Mouse (Mus musculus) intestine, postnatal 0 days (tissue): ENCODE results near the gene Myg1. TPM values are rescaled to one million over a fixed set of nuclear protein-coding genes. Genes with fewer than 3 reads are reported as not detected.

Source experiments
- ATAC-seq: fragments of 200-750 bp; cut with Nextera tagmentation; 2 replicates; pipeline ENCODE4 v1.8.0; 2017; ENCODE audit warnings: mild to moderate bottlenecking, moderate TSS enrichment, moderate library complexity
- H3K27ac ChIP-seq: fragments of 300-500 bp; sonication (generic); 2 replicates; pipeline ENCODE4 v1.5.1; 2014; ENCODE audit warnings: mild to moderate bottlenecking, low read depth, low read length, moderate library complexity
- H3K27me3 ChIP-seq: fragments of 300-500 bp; sonication (generic); replicated peaks from 2 replicates; pipeline ENCODE4 v1.6.1; 2014; ENCODE audit warnings: low read length, mixed read lengths; ENCODE audit not compliant: control insufficient read depth, insufficient read depth
- H3K36me3 ChIP-seq: fragments of 300-500 bp; sonication (generic); 2 replicates; pipeline ENCODE4 v1.6.1; 2014; ENCODE audit warnings: mild to moderate bottlenecking, moderate library complexity; ENCODE audit not compliant: control insufficient read depth, insufficient read depth
- H3K4me1 ChIP-seq: fragments of 300-500 bp; sonication (generic); replicated peaks from 2 replicates; pipeline ENCODE4 v1.6.1; 2014; ENCODE audit warnings: antibody characterized with exemption, low read length, mixed read lengths; ENCODE audit not compliant: control insufficient read depth, insufficient read depth
- H3K4me2 ChIP-seq: fragments of 300-500 bp; sonication (generic); replicated peaks from 2 replicates; pipeline ENCODE4 v1.6.1; 2014; ENCODE audit warnings: low read depth, mild to moderate bottlenecking, moderate library complexity
- H3K4me3 ChIP-seq: fragments of 300-500 bp; sonication (generic); 2 replicates; pipeline ENCODE4 v1.5.1; 2014; ENCODE audit warnings: low read depth, low read length
- H3K9ac ChIP-seq: fragments of 300-500 bp; sonication (generic); 2 replicates; pipeline ENCODE4 v1.6.1; 2014; ENCODE audit warnings: mild to moderate bottlenecking, low read depth, low read length
- H3K9me3 ChIP-seq: fragments of 300-500 bp; sonication (generic); 2 replicates; pipeline ENCODE4 v1.6.1; 2016; ENCODE audit warnings: mixed run types; ENCODE audit not compliant: control insufficient read depth
- CTCF ChIP-seq: sonication (generic); IDR thresholded peaks from 2 replicates; pipeline ENCODE4 v1.5.1; 2016; ENCODE audit warnings: low read depth, mild to moderate bottlenecking, control low read depth, antibody characterized with exemption, moderate library complexity
- WGBS: fragments of 180-500 bp; shearing (Covaris S2); extraction: QIAGEN DNeasy Blood & Tissue Kit; methylation state at CpG from one replicate; pipeline ENCODE4 v1.1.7; 2014; 5-methylcytosine and 5-hydroxymethylcytosine counted together
- polyA plus RNA-seq: library from polyadenylated mRNA; unstranded; fragments of >200 nt; fragmentation: Nextera tagmentation; extraction: Ambion mirVana; gene quantifications from 2 replicates; pipeline ENCODE4 v1.2.1, GENCODE M21; 2015

Gene Myg1
- polyA plus RNA-seq, 1 experiment from 2014 or later, result 41.5 TPM

- Histone ChIP-seq H3K4me1 (no peaks in the 10 kb centered on the region), H3K4me3 (no peak overlapping the region), H3K27ac (no peak overlapping the region), H3K27me3 (no peaks in the 10 kb centered on the region), H3K9me3 (no peaks in the 10 kb centered on the region), H3K36me3 (peaks cover 52% of the 10 kb centered on the region), H3K4me2 (no peak overlapping the region), H3K9ac (no peak overlapping the region)
- WGBS, result 48% methylated on average over 5 of the region's 5 CpGs
- ATAC-seq, result no peak
- no peak for TF ChIP-seq CTCF
Observed at GRCm38 (mm10) chr15:102339612-102340011, 8.1 kb downstream of the Myg1 start.

DNA sequence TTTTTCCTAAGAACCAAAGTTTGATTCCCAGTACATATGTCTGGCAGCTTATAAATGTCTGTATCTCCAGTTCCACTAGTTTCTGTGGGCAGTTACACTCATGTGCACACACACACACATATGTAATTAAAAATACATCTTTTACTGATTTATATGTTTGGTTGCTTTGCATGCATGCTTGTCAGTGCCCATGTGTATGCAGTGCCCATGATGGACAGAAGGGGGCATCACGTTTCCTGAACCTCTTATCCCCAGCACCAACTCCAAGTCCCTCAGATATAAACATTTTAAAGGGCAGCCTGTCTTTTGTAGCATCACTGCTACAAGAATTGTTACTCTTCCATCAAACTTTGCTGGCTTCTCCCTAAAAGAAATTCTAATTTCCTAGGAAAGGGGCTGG lies 10.1 kb downstream of the Myg1 start:
- Histone ChIP-seq H3K36me3 (peaks cover 48% of the 10 kb centered on the region), H3K4me3 (no peak overlapping the region), H3K4me1 (no peaks in the 10 kb centered on the region), H3K27ac (no peak overlapping the region), H3K9me3 (no peaks in the 10 kb centered on the region), H3K4me2 (no peak overlapping the region), H3K9ac (no peak overlapping the region), H3K27me3 (no peaks in the 10 kb centered on the region)
- peak; percentile 75 for TF ChIP-seq CTCF
- ATAC-seq, result no peak
- WGBS, result 13% methylated on average over 1 of the region's 1 CpGs

GRCm38 (mm10) chr15:102344490-102344889 lies 13.0 kb downstream of the Myg1 start:
- Histone ChIP-seq H3K9ac (no peak overlapping the region), H3K4me3 (no peak overlapping the region), H3K9me3 (no peaks in the 10 kb centered on the region), H3K36me3 (peaks cover 20% of the 10 kb centered on the region; the same call in 1 of the 2 replicates), H3K27ac (no peak overlapping the region), H3K4me2 (no peak overlapping the region), H3K4me1 (no peaks in the 10 kb centered on the region), H3K27me3 (no peaks in the 10 kb centered on the region)
- no peak for ATAC-seq
- WGBS, result 91% methylated on average over 3 of the region's 3 CpGs
- no peak for TF ChIP-seq CTCF

DNA sequence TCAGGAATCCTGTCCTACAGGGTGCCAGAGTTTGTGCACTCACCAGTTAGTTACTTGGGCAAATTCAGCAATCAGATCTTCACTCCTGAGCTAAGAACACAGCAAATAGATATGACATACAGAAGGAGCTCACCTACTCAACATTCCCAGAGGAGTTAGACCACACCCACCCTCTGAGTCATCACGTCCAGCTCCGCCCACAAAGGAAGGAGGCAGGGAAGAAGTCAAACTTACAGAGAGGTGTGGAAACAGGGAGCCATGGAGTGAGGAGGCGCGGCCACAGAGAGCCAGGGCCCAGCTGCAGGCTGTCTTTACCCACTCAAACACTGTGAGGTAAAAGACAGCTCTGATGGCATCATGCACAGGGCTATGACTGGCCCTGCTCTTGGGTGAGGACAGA lies 14.9 kb downstream of the Myg1 start:
- no peaks in the 10 kb centered on the region for H3K4me1 ChIP-seq
- no peak for ATAC-seq
- no peak for TF ChIP-seq CTCF
- no peak overlapping the region for H3K4me3 ChIP-seq
- no peak overlapping the region for H3K27ac ChIP-seq
- H3K36me3 ChIP-seq, result peaks cover 16% of the 10 kb centered on the region; the same call in 1 of the 2 replicates
- no peak overlapping the region for H3K9ac ChIP-seq
- no peaks in the 10 kb centered on the region for H3K27me3 ChIP-seq
- 51% methylated on average over 4 of the region's 4 CpGs for WGBS
- no peak overlapping the region for H3K4me2 ChIP-seq
- no peaks in the 10 kb centered on the region for H3K9me3 ChIP-seq

GRCm38 (mm10) chr15:102350138-102350941 lies 18.8 kb downstream of the Myg1 start, which contains the start of gene Aaas:
Aaas (minus strand) TSS chr15:102350771.
- Histone ChIP-seq H3K27me3 (peaks cover 5% of the 10 kb centered on the region; the same call in 1 of the 2 replicates), H3K4me3 (peak within 1 kb of the TSS; percentile 81), H3K9me3 (no peaks in the 10 kb centered on the region), H3K36me3 (peaks cover 6% of the 10 kb centered on the region; the same call in 1 of the 2 replicates), H3K4me1 (no peaks in the 10 kb centered on the region), H3K9ac (peak within 1 kb of the TSS; percentile 78), H3K27ac (peak within 1 kb of the TSS; percentile 46; the same call in 1 of the 2 replicates), H3K4me2 (peak within 1 kb of the TSS; percentile 90)
- under 1% methylated on average over 56 of the region's 56 CpGs for WGBS
- ATAC-seq, result peak; percentile 93
- TF ChIP-seq CTCF, result peak; percentile 93

DNA sequence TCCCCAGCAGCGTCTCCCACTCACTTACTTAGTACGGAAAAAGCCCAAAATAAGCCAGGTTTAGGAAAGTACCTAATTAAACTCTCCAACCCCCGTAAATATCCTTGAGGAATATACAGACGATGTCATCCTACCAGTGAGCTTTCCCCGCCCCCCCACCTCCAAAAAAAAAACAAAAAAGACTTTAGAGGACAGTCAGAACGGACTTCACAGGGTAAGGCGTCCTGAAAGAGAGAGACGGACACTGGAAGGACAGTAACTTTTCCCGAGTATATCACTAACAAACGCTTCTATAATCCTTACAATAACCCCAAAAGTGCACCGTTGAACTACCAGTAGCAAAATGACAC lies 19.4 kb downstream of the Myg1 start:
- peak overlapping the region; percentile 46; the same call in 1 of the 2 replicates for H3K27ac ChIP-seq
- WGBS, result 6% methylated on average over 11 of the region's 11 CpGs
- peak overlapping the region; percentile 81 for H3K4me3 ChIP-seq
- H3K9ac ChIP-seq, result peak overlapping the region; percentile 78
- H3K27me3 ChIP-seq, result peaks cover 11% of the 10 kb centered on the region; the same call in 1 of the 2 replicates
- peak overlapping the region; percentile 90 for H3K4me2 ChIP-seq
- 0 out of 2 replicates have a peak, but pooled peaks have one; percentile 20 for ATAC-seq
- no peaks in the 10 kb centered on the region; the same call in 1 of the 2 replicates for H3K36me3 ChIP-seq
- H3K4me1 ChIP-seq, result no peaks in the 10 kb centered on the region
- TF ChIP-seq CTCF, result no peak
- no peaks in the 10 kb centered on the region for H3K9me3 ChIP-seq
